ENCODE assay signal across 9 mouse cellular contexts in genomic region chr14:31385406-31385805, GRCm38 (mm10). TPM values are rescaled to one million over a fixed set of nuclear protein-coding genes. Genes with fewer than 3 reads are reported as not detected.
DNase-seq lines count a peak whose midpoint lies in the region; ATAC-seq and TF ChIP-seq lines count a peak whose summit lies in the region.
"Had no signal": no experiment of that assay in that cellular context is flagged by ENCODE, and none has a peak within 500 bp of the region (broad histone marks: within the 10 kb centered on the region; RNA-seq: fewer than 3 reads in every experiment).

No protein-coding gene starts in this region.

- no peak for DNase-seq in embryonic facial prominence, embryonic 10.5 days (ENCODE audit: low spot score)
- DNase-seq in left cerebral cortex, adult 2 months (ENCODE audit: extremely low spot score in 1 of 2, low spot score in 2 of 2): no peak
- DNase-seq in left cerebral cortex, adult 11 months (ENCODE audit: low spot score): no peak
- DNase-seq in liver, postnatal 0 days: no peak
- DNase-seq in embryo, embryonic 11 days: no peak

- H3K4me2 ChIP-seq in embryonic facial prominence, embryonic 13.5 days: no peak overlapping the region
- H3K4me2 ChIP-seq in embryonic facial prominence, embryonic 15.5 days (replicated peaks): no peak overlapping the region
- H3K4me2 ChIP-seq in liver, postnatal 0 days (ENCODE audit: low read depth, low read length): no peak overlapping the region
- H3K4me2 ChIP-seq in hindbrain, embryonic 16.5 days (ENCODE audit: low read length): no peak overlapping the region

- H3K4me3 ChIP-seq in embryonic facial prominence, embryonic 13.5 days: no peak overlapping the region
- H3K4me3 ChIP-seq in embryonic facial prominence, embryonic 10.5 days: no peak overlapping the region
- H3K4me3 ChIP-seq in left cerebral cortex, adult 2 months: no peak overlapping the region
- H3K4me3 ChIP-seq in embryonic facial prominence, embryonic 15.5 days (replicated peaks): no peak overlapping the region
- H3K4me3 ChIP-seq in liver, postnatal 0 days (ENCODE audit: low read depth, low read length): no peak overlapping the region
- no peak overlapping the region for H3K4me3 ChIP-seq in hindbrain, embryonic 16.5 days (ENCODE audit: low read length)
- H3K4me3 ChIP-seq: erythroblast, embryonic 14.5 days had no signal

- peaks cover 32% of the 10 kb centered on the region for H3K4me1 ChIP-seq in embryonic facial prominence, embryonic 13.5 days
- H3K4me1 ChIP-seq in embryonic facial prominence, embryonic 10.5 days: peaks cover 38% of the 10 kb centered on the region
- H3K4me1 ChIP-seq in embryonic facial prominence, embryonic 15.5 days: peaks cover 40% of the 10 kb centered on the region
- H3K4me1 ChIP-seq in liver, postnatal 0 days (ENCODE audit: insufficient read depth): peaks cover 19% of the 10 kb centered on the region
- H3K4me1 ChIP-seq in hindbrain, embryonic 16.5 days (ENCODE audit: control insufficient read depth, insufficient read depth, low read depth, low read length): peaks cover 15% of the 10 kb centered on the region

- intact Hi-C loops in left cerebral cortex, adult 2 months (cut with DNase I): loop anchor here (2.0 kb wide), 1 partner anchor 87 kb away; no protein-coding TSS in a partner anchor

- no peaks in the 10 kb centered on the region for H3K9me3 ChIP-seq in embryonic facial prominence, embryonic 13.5 days
- H3K9me3 ChIP-seq in embryonic facial prominence, embryonic 10.5 days: no peaks in the 10 kb centered on the region
- H3K9me3 ChIP-seq in embryonic facial prominence, embryonic 15.5 days (replicated peaks): no peaks in the 10 kb centered on the region
- H3K9me3 ChIP-seq in liver, postnatal 0 days (ENCODE audit: low read length): no peaks in the 10 kb centered on the region
- no peaks in the 10 kb centered on the region for H3K9me3 ChIP-seq in hindbrain, embryonic 16.5 days (ENCODE audit: control insufficient read depth, low read length)

- ATAC-seq in embryonic facial prominence, embryonic 13.5 days (ENCODE audit: insufficient number of reproducible peaks, insufficient read depth, low FRiP score, low TSS enrichment, low read depth): no peak
- no peak for ATAC-seq in embryonic facial prominence, embryonic 15.5 days (ENCODE audit: insufficient number of reproducible peaks, low FRiP score, low TSS enrichment, low read depth)
- no peak for ATAC-seq in liver, postnatal 0 days
- no peak for ATAC-seq in hindbrain, embryonic 16.5 days

- TF ChIP-seq EP300 in liver, postnatal 0 days (IDR thresholded peaks at IDR 0.05; ENCODE audit: low read depth): no peak

- TF ChIP-seq CTCF in left cerebral cortex, adult 2 months (IDR thresholded peaks at IDR 0.05): no peak
- TF ChIP-seq CTCF in liver, postnatal 0 days (IDR thresholded peaks at IDR 0.05; ENCODE audit: low read depth): no peak

- no peak overlapping the region for H3K9ac ChIP-seq in embryonic facial prominence, embryonic 13.5 days
- no peak overlapping the region for H3K9ac ChIP-seq in embryonic facial prominence, embryonic 15.5 days
- H3K9ac ChIP-seq in liver, postnatal 0 days (replicated peaks): no peak overlapping the region
- no peak overlapping the region for H3K9ac ChIP-seq in hindbrain, embryonic 16.5 days (ENCODE audit: low read depth, low read length)

- H3K27ac ChIP-seq in embryonic facial prominence, embryonic 13.5 days: 0 out of 2 replicates have a peak overlapping the region, but pooled peaks have one; percentile 39
- no peak overlapping the region for H3K27ac ChIP-seq in embryonic facial prominence, embryonic 10.5 days (replicated peaks)
- H3K27ac ChIP-seq in left cerebral cortex, adult 2 months: peak overlapping the region; percentile 83
- H3K27ac ChIP-seq in embryonic facial prominence, embryonic 15.5 days (replicated peaks): 0 out of 2 replicates have a peak overlapping the region, but pooled peaks have one; percentile 11
- H3K27ac ChIP-seq in liver, postnatal 0 days (ENCODE audit: low read depth): peak overlapping the region; percentile 55; the same call in 1 of the 2 replicates
- no peak overlapping the region for H3K27ac ChIP-seq in hindbrain, embryonic 16.5 days (ENCODE audit: low read depth, low read length)

- WGBS in embryonic facial prominence, embryonic 13.5 days: 88% methylated on average over 5 of the region's 5 CpGs
- WGBS in embryonic facial prominence, embryonic 10.5 days: 96% methylated on average over 5 of the region's 5 CpGs
- 88% methylated on average over 5 of the region's 5 CpGs for WGBS in embryonic facial prominence, embryonic 15.5 days
- WGBS in liver, postnatal 0 days (ENCODE audit: insufficient replicate concordance): 82% methylated on average over 5 of the region's 5 CpGs
- 94% methylated on average over 5 of the region's 5 CpGs for WGBS in hindbrain, embryonic 16.5 days

- no peaks in the 10 kb centered on the region for H3K27me3 ChIP-seq in embryonic facial prominence, embryonic 13.5 days
- H3K27me3 ChIP-seq in embryonic facial prominence, embryonic 10.5 days (replicated peaks; ENCODE audit: low read depth, poor library complexity, severe bottlenecking): no peaks in the 10 kb centered on the region
- H3K27me3 ChIP-seq in embryonic facial prominence, embryonic 15.5 days: no peaks in the 10 kb centered on the region
- H3K27me3 ChIP-seq in liver, postnatal 0 days (ENCODE audit: insufficient read depth, low read length): no peaks in the 10 kb centered on the region
- H3K27me3 ChIP-seq in hindbrain, embryonic 16.5 days (replicated peaks; ENCODE audit: control insufficient read depth, insufficient read depth, low read length): no peaks in the 10 kb centered on the region

- peaks cover 5% of the 10 kb centered on the region; the same call in 1 of the 2 replicates for H3K36me3 ChIP-seq in embryonic facial prominence, embryonic 13.5 days
- H3K36me3 ChIP-seq in embryonic facial prominence, embryonic 10.5 days (replicated peaks): peaks cover 43% of the 10 kb centered on the region
- peaks cover 7% of the 10 kb centered on the region for H3K36me3 ChIP-seq in embryonic facial prominence, embryonic 15.5 days
- H3K36me3 ChIP-seq in liver, postnatal 0 days (replicated peaks; ENCODE audit: insufficient read depth, low read length): peaks cover 27% of the 10 kb centered on the region
- H3K36me3 ChIP-seq in hindbrain, embryonic 16.5 days (ENCODE audit: control insufficient read depth, insufficient read depth, low read length): 0 out of 2 replicates have a peak, but pooled peaks cover 2% of the 10 kb centered on the region

RNA-seq across cellular contexts. Expression of gene Capn7, which starts 49.0 kb away (rescaled TPM):
- 41.0 and 41.1 TPM in 2 replicates for polyA plus RNA-seq in embryonic facial prominence, embryonic 13.5 days (2015; fragmentation: Nextera tagmentation; extraction: Ambion mirVana)
- 28.3 TPM in 2 replicates for polyA plus RNA-seq in embryonic facial prominence, embryonic 10.5 days (2016; fragmentation: Nextera tagmentation; extraction: Ambion mirVana)
- total RNA-seq in left cerebral cortex, adult 2 months (2021): 10 to 100 TPM; 33.8 to 38.3 TPM
- 41.6 and 42.3 TPM in 2 replicates for polyA plus RNA-seq in embryonic facial prominence, embryonic 15.5 days (2015; fragmentation: Nextera tagmentation; extraction: Ambion mirVana)
- 10.3 and 12.4 TPM in 2 replicates for polyA plus RNA-seq in liver, postnatal 0 days (2015; fragmentation: Nextera tagmentation; extraction: Ambion mirVana)
- 76.5 and 86.9 TPM in 2 replicates for polyA plus RNA-seq in hindbrain, embryonic 16.5 days (2015; fragmentation: Nextera tagmentation; extraction: Ambion mirVana)

RNA-seq across cellular contexts. Expression of gene Sh3bp5, which starts 50.5 kb away (rescaled TPM):
- 39.5 and 40.1 TPM in 2 replicates for polyA plus RNA-seq in embryonic facial prominence, embryonic 13.5 days (2015; fragmentation: Nextera tagmentation; extraction: Ambion mirVana)
- polyA plus RNA-seq in embryonic facial prominence, embryonic 10.5 days (2016; fragmentation: Nextera tagmentation; extraction: Ambion mirVana): 26.3 and 30.2 TPM in 2 replicates
- 10 to 100 TPM; 63.5 to 65.4 TPM for total RNA-seq in left cerebral cortex, adult 2 months (2021)
- polyA plus RNA-seq in embryonic facial prominence, embryonic 15.5 days (2015; fragmentation: Nextera tagmentation; extraction: Ambion mirVana): 29.1 and 30.4 TPM in 2 replicates
- 29.7 and 31.8 TPM in 2 replicates for polyA plus RNA-seq in liver, postnatal 0 days (2015; fragmentation: Nextera tagmentation; extraction: Ambion mirVana)
- 152 and 155 TPM in 2 replicates for polyA plus RNA-seq in hindbrain, embryonic 16.5 days (2015; fragmentation: Nextera tagmentation; extraction: Ambion mirVana)

Comparison
In these comparisons a context has a peak if more than half of its experiments do, and no peak if none do; other contexts are left out.
1. H3K27ac ChIP-seq: peak in embryonic facial prominence, embryonic 13.5 days (single experiment), left cerebral cortex, adult 2 months (single experiment), embryonic facial prominence, embryonic 15.5 days (single experiment) and liver, postnatal 0 days (single experiment); none in embryonic facial prominence, embryonic 10.5 days (single experiment) and hindbrain, embryonic 16.5 days (single experiment).